Mouse (Mus musculus) limb, embryonic 13.5 days (tissue): ENCODE data around the gene Fmn2. TPM values are rescaled to one million over a fixed set of nuclear protein-coding genes. Genes with fewer than 3 reads are reported as not detected.

ENCODE experiments used
- ATAC-seq: fragments of 200-750 bp; cut with Nextera tagmentation; 2 replicates; pipeline ENCODE4 v1.8.0; 2017; ENCODE audit warnings: low read depth, moderate number of reproducible peaks, moderate TSS enrichment; ENCODE audit not compliant: low FRiP score
- H3K27ac ChIP-seq: fragments of 300-500 bp; sonication (generic); 2 replicates; pipeline ENCODE4 v1.5.1; 2015; ENCODE audit warnings: inconsistent platforms, mild to moderate bottlenecking, moderate library complexity
- H3K27me3 ChIP-seq: fragments of 300-500 bp; sonication (generic); 2 replicates; pipeline ENCODE4 v1.6.1; 2015; ENCODE audit warnings: mild to moderate bottlenecking, inconsistent platforms
- H3K36me3 ChIP-seq: fragments of 300-500 bp; sonication (generic); 2 replicates; pipeline ENCODE4 v1.6.1; 2015; ENCODE audit warnings: inconsistent platforms, mild to moderate bottlenecking, moderate library complexity
- H3K4me1 ChIP-seq: fragments of 300-500 bp; sonication (generic); 2 replicates; pipeline ENCODE4 v1.6.1; 2015; ENCODE audit warnings: inconsistent platforms
- H3K4me2 ChIP-seq: fragments of 300-500 bp; sonication (generic); replicated peaks from 2 replicates; pipeline ENCODE4 v1.6.1; 2015; ENCODE audit warnings: inconsistent platforms, mild to moderate bottlenecking, moderate library complexity
- H3K4me3 ChIP-seq: fragments of 300-500 bp; sonication (generic); 2 replicates; pipeline ENCODE4 v1.5.1; 2015; ENCODE audit warnings: moderate library complexity, mild to moderate bottlenecking, inconsistent platforms
- H3K9ac ChIP-seq: fragments of 300-500 bp; sonication (generic); 2 replicates; pipeline ENCODE4 v1.6.1; 2015; ENCODE audit warnings: mild to moderate bottlenecking, inconsistent platforms
- H3K9me3 ChIP-seq: fragments of 300-500 bp; sonication (generic); 2 replicates; pipeline ENCODE4 v1.6.1; 2016; ENCODE audit warnings: inconsistent platforms
- WGBS: fragments of 180-500 bp; shearing (Covaris S2); methylation state at CpG from one replicate; pipeline ENCODE4 v1.1.7; 2015; 5-methylcytosine and 5-hydroxymethylcytosine counted together
- polyA plus RNA-seq: library from polyadenylated mRNA; unstranded; fragments of >200 nt; fragmentation: Nextera tagmentation; extraction: Ambion mirVana; gene quantifications from 2 replicates; pipeline ENCODE4 v1.2.1, GENCODE M21; 2015

Gene Fmn2
- polyA plus RNA-seq, 1 experiment from 2014 or later = 1.5 TPM

- no peak overlapping the region for H3K4me3 ChIP-seq
- H3K9ac ChIP-seq = no peak overlapping the region
- no peak overlapping the region for H3K27ac ChIP-seq
- no peaks in the 10 kb centered on the region for H3K36me3 ChIP-seq
- 93% methylated on average over 3 of the region's 3 CpGs for WGBS
- no peak overlapping the region for H3K4me2 ChIP-seq
- H3K9me3 ChIP-seq = no peaks in the 10 kb centered on the region
- no peaks in the 10 kb centered on the region for H3K4me1 ChIP-seq
- ATAC-seq = no peak
- no peaks in the 10 kb centered on the region for H3K27me3 ChIP-seq
Observed at GRCm38 (mm10) chr1:174568609-174569008, 67.0 kb downstream of the Fmn2 start.

- 70% methylated on average over 5 of the region's 5 CpGs for WGBS
- Histone ChIP-seq H3K27me3 (no peaks in the 10 kb centered on the region), H3K9me3 (no peaks in the 10 kb centered on the region), H3K4me3 (no peak overlapping the region), H3K9ac (no peak overlapping the region), H3K27ac (no peak overlapping the region), H3K4me1 (no peaks in the 10 kb centered on the region), H3K4me2 (no peak overlapping the region), H3K36me3 (no peaks in the 10 kb centered on the region)
- ATAC-seq = no peak
Observed at GRCm38 (mm10) chr1:174592420-174592980, 90.9 kb downstream of the Fmn2 start.

GRCm38 (mm10) chr1:174594989-174595388 lies 93.4 kb downstream of the Fmn2 start:
- Histone ChIP-seq H3K27me3 (no peaks in the 10 kb centered on the region), H3K27ac (no peak overlapping the region), H3K4me1 (no peaks in the 10 kb centered on the region), H3K9me3 (no peaks in the 10 kb centered on the region), H3K36me3 (no peaks in the 10 kb centered on the region), H3K9ac (no peak overlapping the region), H3K4me2 (no peak overlapping the region), H3K4me3 (no peak overlapping the region)
- no peak for ATAC-seq
- WGBS = 9% methylated on average over 4 of the region's 4 CpGs

GRCm38 (mm10) chr1:174597495-174597894 lies 95.9 kb downstream of the Fmn2 start:
- Histone ChIP-seq H3K4me3 (no peak overlapping the region), H3K36me3 (no peaks in the 10 kb centered on the region), H3K4me1 (no peaks in the 10 kb centered on the region), H3K4me2 (no peak overlapping the region), H3K9ac (no peak overlapping the region), H3K27me3 (no peaks in the 10 kb centered on the region), H3K9me3 (no peaks in the 10 kb centered on the region), H3K27ac (no peak overlapping the region)
- no peak for ATAC-seq
- WGBS = 82% methylated on average over 3 of the region's 3 CpGs

- H3K9me3 ChIP-seq = no peaks in the 10 kb centered on the region
- no peak overlapping the region for H3K27ac ChIP-seq
- ATAC-seq = no peak
- no peaks in the 10 kb centered on the region for H3K27me3 ChIP-seq
- no peak overlapping the region for H3K4me3 ChIP-seq
- no peaks in the 10 kb centered on the region for H3K4me1 ChIP-seq
- no peaks in the 10 kb centered on the region for H3K36me3 ChIP-seq
- H3K4me2 ChIP-seq = no peak overlapping the region
- WGBS = 90% methylated on average over 6 of the region's 6 CpGs
- no peak overlapping the region for H3K9ac ChIP-seq
Observed at GRCm38 (mm10) chr1:174598226-174598625, 96.6 kb downstream of the Fmn2 start.

- H3K4me3 ChIP-seq = no peak overlapping the region
- H3K36me3 ChIP-seq = no peaks in the 10 kb centered on the region
- 92% methylated on average over 2 of the region's 2 CpGs for WGBS
- H3K27me3 ChIP-seq = no peaks in the 10 kb centered on the region
- no peak overlapping the region for H3K9ac ChIP-seq
- H3K27ac ChIP-seq = no peak overlapping the region
- H3K4me2 ChIP-seq = no peak overlapping the region
- no peaks in the 10 kb centered on the region for H3K4me1 ChIP-seq
- no peak for ATAC-seq
- no peaks in the 10 kb centered on the region for H3K9me3 ChIP-seq
Observed at GRCm38 (mm10) chr1:174600041-174600440, 98.4 kb downstream of the Fmn2 start.

- H3K27me3 ChIP-seq = no peaks in the 10 kb centered on the region
- no peak for ATAC-seq
- no peak overlapping the region for H3K4me2 ChIP-seq
- no peaks in the 10 kb centered on the region for H3K4me1 ChIP-seq
- H3K4me3 ChIP-seq = no peak overlapping the region
- H3K9me3 ChIP-seq = no peaks in the 10 kb centered on the region
- no peaks in the 10 kb centered on the region for H3K36me3 ChIP-seq
- H3K9ac ChIP-seq = no peak overlapping the region
- H3K27ac ChIP-seq = no peak overlapping the region
- WGBS = 57% methylated on average over 1 of the region's 1 CpGs
Observed at GRCm38 (mm10) chr1:174600620-174601019, 99.0 kb downstream of the Fmn2 start.

GRCm38 (mm10) chr1:174617368-174617767 lies 115.7 kb downstream of the Fmn2 start:
- Histone ChIP-seq H3K36me3 (no peaks in the 10 kb centered on the region), H3K4me1 (0 out of 2 replicates have a peak, but pooled peaks cover 2% of the 10 kb centered on the region), H3K27ac (no peak overlapping the region), H3K4me3 (no peak overlapping the region), H3K27me3 (no peaks in the 10 kb centered on the region), H3K9me3 (no peaks in the 10 kb centered on the region), H3K4me2 (no peak overlapping the region), H3K9ac (no peak overlapping the region)
- WGBS = 19% methylated on average over 4 of the region's 4 CpGs
- peak; percentile 79; the same call in 1 of the 2 replicates for ATAC-seq

GRCm38 (mm10) chr1:174621512-174621911 lies 119.9 kb downstream of the Fmn2 start:
- Histone ChIP-seq H3K4me2 (no peak overlapping the region), H3K4me3 (no peak overlapping the region), H3K4me1 (0 out of 2 replicates have a peak, but pooled peaks cover 2% of the 10 kb centered on the region), H3K9me3 (no peaks in the 10 kb centered on the region), H3K36me3 (no peaks in the 10 kb centered on the region), H3K9ac (no peak overlapping the region), H3K27ac (no peak overlapping the region), H3K27me3 (no peaks in the 10 kb centered on the region)
- ATAC-seq = no peak
- 55% methylated on average over 1 of the region's 1 CpGs for WGBS

GRCm38 (mm10) chr1:174623054-174623453 lies 121.4 kb downstream of the Fmn2 start:
- Histone ChIP-seq H3K9me3 (no peaks in the 10 kb centered on the region), H3K4me2 (no peak overlapping the region), H3K9ac (no peak overlapping the region), H3K27me3 (no peaks in the 10 kb centered on the region), H3K4me1 (no peaks in the 10 kb centered on the region), H3K36me3 (no peaks in the 10 kb centered on the region), H3K27ac (no peak overlapping the region), H3K4me3 (no peak overlapping the region)
- no peak for ATAC-seq
- 25% methylated on average over 3 of the region's 3 CpGs for WGBS

GRCm38 (mm10) chr1:174630074-174630473 lies 128.4 kb downstream of the Fmn2 start:
- Histone ChIP-seq H3K36me3 (no peaks in the 10 kb centered on the region), H3K27me3 (no peaks in the 10 kb centered on the region), H3K4me1 (no peaks in the 10 kb centered on the region), H3K4me2 (no peak overlapping the region), H3K9me3 (no peaks in the 10 kb centered on the region), H3K4me3 (no peak overlapping the region), H3K9ac (no peak overlapping the region), H3K27ac (no peak overlapping the region)
- WGBS = 91% methylated on average over 1 of the region's 1 CpGs
- no peak for ATAC-seq

GRCm38 (mm10) chr1:174636291-174636690 lies 134.7 kb downstream of the Fmn2 start:
- no peak for ATAC-seq
- H3K9ac ChIP-seq = no peak overlapping the region
- no peaks in the 10 kb centered on the region for H3K9me3 ChIP-seq
- no peaks in the 10 kb centered on the region for H3K36me3 ChIP-seq
- H3K4me2 ChIP-seq = no peak overlapping the region
- H3K27me3 ChIP-seq = no peaks in the 10 kb centered on the region
- H3K4me3 ChIP-seq = no peak overlapping the region
- H3K27ac ChIP-seq = no peak overlapping the region
- 91% methylated on average over 4 of the region's 4 CpGs for WGBS
- no peaks in the 10 kb centered on the region for H3K4me1 ChIP-seq

GRCm38 (mm10) chr1:174637564-174638085 lies 136.0 kb downstream of the Fmn2 start:
- ATAC-seq = no peak
- no peaks in the 10 kb centered on the region for H3K4me1 ChIP-seq
- no peaks in the 10 kb centered on the region for H3K36me3 ChIP-seq
- no peak overlapping the region for H3K4me3 ChIP-seq
- H3K4me2 ChIP-seq = no peak overlapping the region
- H3K27ac ChIP-seq = no peak overlapping the region
- WGBS = 55% methylated on average over 6 of the region's 6 CpGs
- no peak overlapping the region for H3K9ac ChIP-seq
- H3K9me3 ChIP-seq = no peaks in the 10 kb centered on the region
- no peaks in the 10 kb centered on the region for H3K27me3 ChIP-seq
